Mouse (Mus musculus) spleen, adult 2 months (tissue): ENCODE data around the gene Bsg. TPM values are rescaled to one million over a fixed set of nuclear protein-coding genes. Genes with fewer than 3 reads are reported as not detected.

ENCODE experiments used
- DNase-seq, 2 experiments: peaks; one replicate each; pipeline versions ENCODE4 v3.0.0 to v3.0.0-alpha.2; 2012 to 2021; ENCODE audit warnings: low spot score in 2 of 2, low read depth in 1 of 2
- H3K27ac ChIP-seq: fragments of 200-500 bp; 2 replicates; pipeline ENCODE4 v1.5.1; 2012; ENCODE audit warnings: low read length, inconsistent platforms; ENCODE audit not compliant: insufficient read depth
- H3K27me3 ChIP-seq: fragments of 200-500 bp; 2 replicates; pipeline ENCODE4 v1.6.1; 2012; ENCODE audit warnings: mild to moderate bottlenecking, moderate library complexity, low read length, inconsistent platforms; ENCODE audit not compliant: control insufficient read depth, insufficient read depth
- H3K36me3 ChIP-seq: fragments of 200-500 bp; 2 replicates; pipeline ENCODE4 v1.6.1; 2012; ENCODE audit warnings: mild to moderate bottlenecking, low read length, inconsistent platforms; ENCODE audit not compliant: control insufficient read depth, insufficient read depth
- H3K4me1 ChIP-seq: fragments of 200-500 bp; 2 replicates; pipeline ENCODE4 v1.6.1; 2011; ENCODE audit warnings: inconsistent platforms; ENCODE audit not compliant: control insufficient read depth, insufficient read depth, insufficient read length
- H3K4me3 ChIP-seq: fragments of 200-500 bp; 2 replicates; pipeline ENCODE4 v1.5.1; 2011; ENCODE audit warnings: mild to moderate bottlenecking, inconsistent platforms; ENCODE audit not compliant: insufficient read depth, insufficient read length; ENCODE audit errors: extremely low read depth
- CTCF ChIP-seq: fragments of 200-500 bp; IDR thresholded peaks from 2 replicates; pipeline ENCODE4 v1.5.1; 2011; ENCODE audit warnings: mild to moderate bottlenecking, inconsistent platforms; ENCODE audit not compliant: insufficient read depth, insufficient read length, insufficient replicate concordance; ENCODE audit errors: extremely low read depth
- POLR2A ChIP-seq: fragments of 200-500 bp; IDR thresholded peaks from 2 replicates; pipeline ENCODE4 v1.6.1; 2011; ENCODE audit warnings: low read depth, low read length, inconsistent platforms
- WGBS: fragments of 180-500 bp; shearing (Covaris S2); methylation state at CpG from one replicate; pipeline ENCODE4 v1.1.7; 2018; 5-methylcytosine and 5-hydroxymethylcytosine counted together
- polyA plus RNA-seq: library from polyadenylated mRNA; depleted of rRNA; stranded (reverse); fragments of >200 nt; gene quantifications from 2 replicates; pipeline ENCODE4 v1.2.3, GENCODE M21; 2012

Bsg gene
- polyA plus RNA-seq, 1 experiment, result 208 TPM

DNA sequence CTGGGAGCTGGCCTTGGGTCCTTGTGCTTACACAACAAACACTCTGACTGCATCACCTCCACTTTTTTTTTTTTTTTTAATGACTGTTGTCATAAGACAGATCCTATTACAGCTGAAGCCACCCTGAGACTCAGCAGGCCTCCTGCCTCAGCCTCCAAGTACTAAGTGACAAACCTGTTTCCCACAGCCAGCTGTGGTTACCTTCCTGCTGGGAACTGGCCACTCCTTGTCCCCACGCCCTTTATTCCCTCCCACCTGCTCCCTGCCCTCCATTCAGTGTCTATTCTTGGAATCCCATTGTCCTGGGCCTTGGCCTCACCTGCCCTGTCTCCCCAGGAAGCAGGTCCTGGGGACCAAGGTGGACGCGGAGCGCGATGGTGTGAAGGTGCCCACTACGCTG lies 16.8 kb upstream of the Bsg start:
- H3K36me3 ChIP-seq, result peaks cover 31% of the 10 kb centered on the region
- H3K4me1 ChIP-seq, result peaks cover 11% of the 10 kb centered on the region; the same call in 1 of the 2 replicates
- no peak for DNase-seq
- H3K27ac ChIP-seq, result no peak overlapping the region
- TF ChIP-seq POLR2A, result no peak
- TF ChIP-seq CTCF, result no peak
- no peaks in the 10 kb centered on the region for H3K27me3 ChIP-seq
- 95% methylated on average over 6 of the region's 6 CpGs for WGBS
- H3K4me3 ChIP-seq, result no peak overlapping the region

- Histone ChIP-seq H3K4me3 (no peak within 1 kb of the TSS), H3K36me3 (peaks cover 31% of the 10 kb centered on the region), H3K4me1 (peaks cover 3% of the 10 kb centered on the region; the same call in 1 of the 2 replicates), H3K27me3 (no peaks in the 10 kb centered on the region), H3K27ac (no peak within 1 kb of the TSS)
- TF ChIP-seq CTCF (no peak), POLR2A (no peak)
- DNase-seq, result no peak
- WGBS, result 84% methylated on average over 4 of the region's 4 CpGs
Observed at GRCm38 (mm10) chr10:79688720-79689119, 15.6 kb upstream of the Bsg start, which contains the start of gene Gzmm. Gzmm (plus strand) TSS chr10:79689020.

DNA sequence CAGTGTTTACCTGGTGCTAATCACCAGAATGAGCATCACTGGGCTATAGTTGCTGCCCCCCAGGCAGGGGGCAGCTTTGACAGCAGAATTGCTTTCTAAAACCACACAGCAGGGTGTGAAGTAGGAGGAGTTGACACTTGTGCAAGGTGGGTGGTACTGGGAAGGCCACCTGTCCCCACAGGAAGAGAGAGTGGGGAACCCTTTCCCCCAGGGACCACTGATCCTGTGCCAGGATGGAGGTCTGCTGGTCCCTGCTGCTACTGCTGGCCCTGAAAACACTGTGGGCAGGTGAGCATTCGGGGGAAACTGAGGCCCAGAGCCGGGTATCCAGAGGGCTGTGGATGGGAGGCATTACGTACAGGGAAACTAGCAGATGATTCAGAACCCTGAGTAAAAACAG lies 15.1 kb upstream of the Bsg start:
- DNase-seq, result no peak
- no peak overlapping the region for H3K27ac ChIP-seq
- no peak overlapping the region for H3K4me3 ChIP-seq
- 88% methylated on average over 3 of the region's 3 CpGs for WGBS
- no peaks in the 10 kb centered on the region for H3K4me1 ChIP-seq
- no peak for TF ChIP-seq POLR2A
- no peak for TF ChIP-seq CTCF
- no peaks in the 10 kb centered on the region for H3K27me3 ChIP-seq
- peaks cover 31% of the 10 kb centered on the region for H3K36me3 ChIP-seq

GRCm38 (mm10) chr10:79691986-79692548 lies 12.2 kb upstream of the Bsg start:
- TF ChIP-seq CTCF (no peak), POLR2A (no peak)
- Histone ChIP-seq H3K27me3 (no peaks in the 10 kb centered on the region), H3K4me1 (no peaks in the 10 kb centered on the region), H3K27ac (no peak overlapping the region), H3K4me3 (no peak overlapping the region), H3K36me3 (peaks cover 12% of the 10 kb centered on the region)
- no peak for DNase-seq
- 91% methylated on average over 2 of the region's 2 CpGs for WGBS

DNA sequence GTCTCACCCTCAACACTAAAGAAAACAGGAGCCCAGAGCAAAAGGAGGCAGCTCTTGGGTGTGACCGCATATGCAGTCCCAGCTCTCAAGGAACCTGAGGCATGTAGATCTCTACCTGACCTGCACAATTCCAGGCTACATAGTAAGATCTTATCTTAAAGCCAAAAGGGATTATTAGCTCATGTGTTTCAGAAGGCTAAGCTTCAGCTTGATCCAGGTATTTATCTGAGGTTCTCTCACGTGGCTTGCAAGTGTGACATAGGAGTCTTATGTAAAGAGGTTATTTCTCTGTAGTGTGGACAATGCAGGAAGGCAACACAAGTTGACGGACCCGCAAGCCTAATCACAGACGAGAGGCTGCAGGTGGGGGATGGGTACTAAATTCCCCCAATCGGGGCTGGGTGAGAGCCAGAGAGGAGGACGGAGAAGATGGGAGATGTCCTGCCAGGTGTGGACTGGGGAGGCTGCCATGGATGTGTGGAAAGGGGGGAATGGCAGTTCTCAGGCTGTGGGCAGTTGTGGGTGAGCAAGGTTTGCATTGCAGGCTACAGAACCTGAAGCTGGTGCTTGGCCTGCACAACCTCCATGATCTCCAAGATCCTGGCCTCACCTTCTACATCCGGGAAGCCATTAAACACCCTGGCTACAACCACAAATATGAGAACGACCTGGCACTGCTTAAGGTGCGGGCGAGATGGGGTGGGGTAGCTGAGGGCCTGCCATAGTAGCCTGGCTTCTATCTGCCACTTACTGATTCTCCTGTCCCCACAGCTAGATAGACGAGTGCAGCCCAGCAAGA lies 10.5 kb upstream of the Bsg start:
- 81% methylated on average over 12 of the region's 12 CpGs for WGBS
- no peaks in the 10 kb centered on the region for H3K4me1 ChIP-seq
- TF ChIP-seq CTCF, result no peak
- no peaks in the 10 kb centered on the region for H3K27me3 ChIP-seq
- no peak overlapping the region for H3K4me3 ChIP-seq
- no peak overlapping the region for H3K27ac ChIP-seq
- no peak for DNase-seq
- no peaks in the 10 kb centered on the region; the same call in 1 of the 2 replicates for H3K36me3 ChIP-seq

DNA sequence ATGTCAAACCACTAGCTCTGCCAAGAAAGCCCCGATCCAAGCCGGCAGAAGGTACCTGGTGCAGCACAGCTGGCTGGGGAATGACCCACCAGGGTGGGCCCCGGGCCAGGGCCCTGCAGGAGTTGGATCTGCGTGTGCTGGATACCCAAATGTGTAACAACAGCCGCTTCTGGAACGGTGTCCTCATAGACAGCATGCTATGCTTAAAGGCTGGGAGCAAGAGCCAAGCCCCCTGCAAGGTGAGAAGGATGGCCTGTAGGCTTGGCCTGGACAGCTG lies 10.0 kb upstream of the Bsg start:
- H3K27me3 ChIP-seq, result no peaks in the 10 kb centered on the region
- H3K4me3 ChIP-seq, result no peak overlapping the region
- H3K4me1 ChIP-seq, result no peaks in the 10 kb centered on the region
- TF ChIP-seq CTCF, result no peak
- TF ChIP-seq POLR2A, result no peak
- WGBS, result 90% methylated on average over 6 of the region's 6 CpGs
- H3K27ac ChIP-seq, result no peak overlapping the region
- no peaks in the 10 kb centered on the region for H3K36me3 ChIP-seq
- no peak for DNase-seq
